Mouse (Mus musculus) heart, postnatal 36 days (tissue): ENCODE measurements at regions not wholly inside any gene's neighbourhood (a gene's known extent, or its start where the extent isn't known, plus 50 kb on each side); places are given as distances from the start of the nearest gene placed in this dataset.

Experiments
- DNase-seq, 2 experiments: peaks; one replicate each; pipeline ENCODE4 v3.0.0; 2021 to 2022
- intact Hi-C: fragments of 180-260 bp; cut with DNase I; formaldehyde crosslinking; loops from one replicate; pipeline ENCODE4 v1.15.1; 2025

DNA sequence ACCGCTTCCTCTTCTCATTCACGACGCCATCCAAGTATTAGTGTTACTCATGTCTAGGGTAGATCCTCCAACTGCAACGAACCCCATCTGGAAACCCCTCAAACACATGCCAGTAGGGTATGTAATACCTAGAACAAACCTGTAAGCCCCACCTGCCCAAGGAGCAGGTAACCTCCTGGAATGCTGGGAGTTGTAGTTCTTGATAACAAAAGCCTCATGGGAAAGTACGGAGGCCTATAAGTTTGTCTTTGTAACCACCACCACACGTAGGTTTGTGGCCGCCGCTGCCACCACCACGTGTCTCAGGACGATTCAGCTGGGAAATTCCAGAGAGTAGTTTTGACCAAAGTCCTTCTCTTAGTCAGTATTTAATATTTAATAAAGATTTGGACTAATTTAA, 107.4 kb upstream of the Unc5b start:
- no peak for DNase-seq
- intact Hi-C loops: no loop called here

DNA sequence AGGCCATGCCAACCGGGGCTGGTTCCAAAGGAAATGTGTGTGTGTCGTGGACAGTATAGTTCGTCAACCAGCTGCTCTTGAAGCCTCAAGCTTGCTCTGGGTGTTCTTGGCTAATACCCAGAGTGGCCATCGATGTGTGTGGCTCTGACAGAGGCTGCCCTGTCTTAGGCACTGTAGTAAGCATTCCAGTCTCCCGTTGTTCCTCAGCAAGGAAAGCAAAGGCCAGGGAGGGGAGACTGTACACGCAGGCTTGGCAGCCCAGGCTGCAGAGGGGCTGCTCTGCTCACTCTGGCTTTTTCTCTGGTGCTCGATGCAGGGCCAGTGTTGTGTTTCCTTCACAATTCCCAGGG, 106.1 kb upstream of the Unc5b start:
- intact Hi-C loops: no loop called here

DNA sequence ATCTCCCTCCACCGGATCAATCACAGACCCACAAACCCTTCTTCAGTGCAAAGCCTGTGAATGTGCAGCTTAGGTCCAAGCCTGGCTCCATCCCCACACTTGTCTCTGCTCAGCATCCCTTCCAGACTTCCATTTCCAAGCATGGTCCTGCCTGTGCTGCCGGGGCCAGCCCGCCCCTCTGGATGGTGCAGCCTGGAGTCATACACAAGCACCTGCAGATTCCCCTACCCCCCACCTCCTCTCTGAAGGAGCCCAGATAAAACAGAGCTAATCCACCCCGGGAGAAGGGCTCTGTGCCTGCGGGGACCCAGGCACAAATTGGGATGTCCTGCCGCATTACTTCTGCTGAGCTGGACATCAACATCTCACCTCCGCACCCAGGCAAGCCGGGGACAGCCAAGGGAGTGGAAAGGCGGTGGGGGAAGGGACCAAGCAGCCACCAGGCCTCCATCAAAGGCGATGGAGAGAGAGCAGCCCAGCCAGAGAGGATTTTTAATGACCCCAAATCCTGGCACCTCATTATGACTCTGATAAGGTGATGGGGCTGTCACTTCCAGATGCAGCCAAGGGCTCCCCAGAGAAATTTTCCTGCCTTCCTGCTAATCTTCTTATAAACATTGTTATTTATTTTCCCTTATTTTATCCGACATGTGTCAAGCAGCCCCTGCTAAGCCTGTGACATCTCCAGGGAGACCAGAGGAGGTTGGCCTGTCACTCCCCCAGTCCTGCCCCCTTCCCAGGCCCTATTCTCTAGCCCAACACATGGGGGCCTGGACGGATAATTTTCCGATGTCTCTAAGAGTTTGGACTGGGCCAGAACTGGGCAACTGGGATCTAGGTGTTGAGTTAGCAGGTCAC, 105.5 kb upstream of the Unc5b start:
- intact Hi-C loops: no loop called here

More for the DNA sequence above, 106.1 kb upstream of the Unc5b start:
- no peak for DNase-seq

DNA sequence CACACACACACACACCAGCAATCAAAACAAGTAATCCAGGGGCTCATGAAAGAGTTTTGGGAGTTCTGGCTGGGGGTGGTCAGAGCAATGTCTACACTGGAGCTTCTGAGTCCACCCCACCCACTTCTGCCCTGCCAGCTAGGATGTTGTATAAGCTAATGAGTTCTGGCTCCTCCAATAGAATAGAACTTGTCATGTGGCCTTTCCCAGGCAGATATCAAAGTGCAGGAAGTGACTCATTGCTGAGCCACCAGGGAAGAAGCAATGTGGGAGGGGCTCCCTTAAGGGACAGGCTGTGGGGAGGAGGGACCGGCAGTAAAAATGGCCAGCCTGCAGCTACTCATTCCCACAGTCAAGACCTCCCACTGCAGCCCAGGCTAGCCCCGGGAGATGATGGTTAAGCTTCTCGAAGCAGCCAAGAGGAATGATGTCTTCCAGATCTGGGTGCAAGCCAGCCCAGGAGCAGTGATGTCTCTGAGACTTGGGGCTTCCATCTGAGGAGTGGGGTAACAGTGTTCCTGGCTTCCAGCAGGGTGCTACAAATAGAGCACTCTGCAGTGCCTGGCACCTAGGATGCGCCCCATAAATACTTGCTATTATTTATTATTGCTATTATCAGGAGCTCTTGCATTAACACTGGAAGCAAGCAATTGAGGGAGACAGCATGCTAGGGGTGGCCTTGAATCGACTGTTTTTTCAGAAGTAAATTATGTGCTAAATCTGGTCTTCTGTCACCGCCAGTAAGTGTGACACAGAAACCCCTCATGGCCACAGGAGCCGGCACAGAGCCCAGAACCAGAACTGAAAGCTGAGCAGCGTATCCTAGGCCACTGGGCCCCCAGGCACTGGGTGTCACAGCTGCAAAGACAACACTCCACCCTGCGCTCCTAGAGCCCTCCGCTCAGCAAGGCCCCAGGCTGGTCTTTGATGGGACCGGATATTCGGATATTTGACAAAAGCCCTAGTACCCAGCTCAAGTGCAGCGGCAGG, 103.2 kb upstream of the Unc5b start:
- DNase-seq: peak; percentile 28 to 44
- intact Hi-C loops: no loop called here

More for the DNA sequence above, 105.5 kb upstream of the Unc5b start:
- DNase-seq: no peak

DNA sequence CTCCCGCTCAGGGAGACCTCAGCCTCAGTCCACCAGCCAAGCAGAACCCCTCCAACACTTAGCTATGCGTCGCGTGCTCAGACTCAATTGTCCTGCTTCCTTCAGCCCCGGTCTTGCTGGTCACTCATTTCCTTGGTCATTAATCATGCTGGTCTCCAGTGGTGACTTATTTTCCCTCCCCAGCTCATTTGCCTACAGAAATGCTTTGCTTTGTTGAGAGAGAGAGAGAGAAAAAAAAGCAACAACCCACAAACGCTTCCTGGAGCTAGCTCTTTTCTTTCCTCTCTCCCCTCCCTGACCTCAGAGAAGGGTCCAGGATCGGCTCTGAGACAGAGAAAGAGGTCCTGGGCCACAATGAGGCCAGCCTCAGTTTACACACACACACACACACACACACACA, 102.5 kb upstream of the Unc5b start:
- DNase-seq: no peak
- intact Hi-C loops: no loop called here

DNA sequence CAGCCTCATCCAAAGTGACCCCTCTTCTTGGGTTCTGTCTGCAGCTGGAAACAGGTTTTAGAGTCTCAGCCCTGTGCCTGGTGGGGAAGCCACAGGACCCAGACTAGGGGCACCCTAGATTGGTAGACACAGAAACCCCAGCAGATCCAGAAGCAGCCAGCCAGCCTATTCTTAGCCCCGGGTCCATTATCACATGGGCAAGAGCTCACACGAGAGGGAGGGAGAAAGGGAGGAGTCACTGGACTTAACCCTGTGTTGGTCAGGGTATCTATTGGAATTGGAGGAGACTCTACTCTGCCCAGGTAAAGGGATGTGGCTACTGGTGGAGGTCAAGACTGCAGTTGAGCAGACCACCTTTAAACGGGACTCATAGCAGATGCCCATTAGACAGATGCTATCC, 101.5 kb upstream of the Unc5b start:
- intact Hi-C loops: no loop called here
- no peak for DNase-seq

DNA sequence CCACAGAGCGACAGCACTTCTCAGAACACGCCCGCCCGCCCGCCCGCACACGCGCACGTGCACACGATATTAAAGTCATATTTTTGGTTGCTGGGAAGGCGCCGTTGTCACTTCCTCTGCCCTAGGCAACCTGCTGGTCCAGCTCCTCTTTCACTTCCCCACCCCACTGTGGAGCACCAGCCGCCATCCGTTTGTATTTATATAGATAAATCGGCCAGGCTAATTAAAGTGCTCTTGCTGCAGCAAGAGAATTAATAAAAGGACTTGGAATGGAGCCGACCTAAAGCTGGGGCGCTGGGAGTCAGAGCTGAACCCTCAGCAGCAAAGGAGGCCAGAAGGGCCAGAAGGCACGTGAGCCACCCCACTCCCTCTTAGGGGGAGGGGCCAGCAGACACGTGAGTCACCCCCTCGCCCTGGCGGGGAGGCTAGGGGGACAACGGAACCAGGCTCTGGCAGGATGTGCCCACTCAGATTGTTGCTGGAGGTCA, 100.6 kb upstream of the Unc5b start:
- peak in 1 of 2 experiments; percentile 17 for DNase-seq
- intact Hi-C loops: no loop called here

DNA sequence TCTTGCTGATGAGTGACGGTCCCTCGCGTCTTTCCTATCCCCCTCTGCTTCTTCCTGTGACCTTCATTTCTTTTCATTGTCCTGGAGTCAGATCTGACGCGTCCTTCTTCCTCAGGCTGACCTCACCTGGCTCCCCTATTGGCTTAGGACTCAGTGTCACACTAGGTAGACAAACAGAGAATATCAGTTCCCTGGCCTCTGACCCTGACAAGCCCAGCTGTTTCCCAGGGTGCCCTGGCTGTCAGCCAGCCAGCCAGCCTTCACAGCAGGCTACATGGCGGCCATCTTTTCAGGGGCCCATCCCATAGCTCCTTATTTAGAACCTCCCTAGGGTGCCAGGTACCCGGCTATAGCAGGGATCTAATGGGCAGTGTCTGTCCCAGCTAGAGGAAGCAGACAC, 97.3 kb upstream of the Unc5b start:
- DNase-seq: no peak
- intact Hi-C loops: no loop called here

DNA sequence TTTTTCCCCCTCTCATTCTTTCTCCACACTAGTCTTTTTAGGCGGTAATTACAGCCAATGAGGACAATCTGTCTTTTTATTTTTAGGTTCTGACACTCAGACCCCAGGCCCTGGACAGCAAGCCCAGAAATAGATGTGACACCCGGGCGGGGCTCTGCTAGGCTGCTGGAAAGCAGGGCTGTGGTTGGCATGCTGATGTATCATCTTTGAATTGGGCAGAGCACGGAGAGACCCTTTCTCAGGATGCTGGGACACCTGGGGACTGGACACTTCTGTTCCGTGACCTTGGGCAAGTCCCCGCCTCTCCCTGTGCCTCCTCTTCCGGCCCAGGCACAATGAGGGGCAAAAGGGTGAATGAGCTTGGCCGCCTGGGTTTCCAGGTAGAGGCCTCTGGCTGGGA, 96.8 kb upstream of the Unc5b start:
- intact Hi-C loops: no loop called here
- no peak for DNase-seq

DNA sequence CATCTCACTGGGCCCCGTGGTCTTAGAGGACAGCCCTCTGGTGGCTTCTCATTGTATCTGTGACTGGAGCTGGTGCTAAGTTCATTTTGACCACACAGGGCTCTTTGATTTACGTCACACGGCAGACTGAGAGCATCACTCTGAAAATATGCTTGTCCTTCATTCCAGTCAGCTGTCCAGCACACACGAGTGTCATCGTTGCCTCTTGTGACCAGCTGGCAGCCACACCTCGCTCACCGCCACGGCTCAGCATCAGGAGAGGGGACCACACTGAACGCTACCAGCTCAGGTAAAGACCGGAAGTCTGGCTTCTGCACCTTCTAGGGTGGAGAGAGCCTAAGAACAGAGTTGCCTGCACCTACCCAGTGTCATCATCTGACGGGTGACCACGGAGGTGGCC, 95.3 kb upstream of the Unc5b start:
- intact Hi-C loops: no loop called here
- DNase-seq: no peak

DNA sequence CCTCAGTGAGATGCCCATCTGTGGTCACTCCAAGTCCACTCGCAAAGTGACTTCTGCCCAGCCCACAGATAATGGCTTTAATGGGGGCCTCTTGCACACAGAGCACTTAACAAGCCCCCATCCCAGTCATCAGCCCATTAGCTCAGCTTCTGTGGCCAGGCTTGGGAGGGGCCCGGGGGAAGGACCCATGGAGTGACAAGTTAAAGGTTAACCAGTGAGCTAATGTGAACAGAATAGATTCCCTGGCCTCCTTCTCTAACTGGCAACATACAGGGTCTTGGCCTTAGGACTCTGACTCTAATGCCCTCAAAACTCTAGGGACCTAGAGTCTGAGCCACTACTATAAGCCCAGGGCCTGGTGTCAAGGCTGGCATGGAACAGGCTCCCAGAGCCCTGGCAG, 94.3 kb upstream of the Unc5b start:
- no peak for DNase-seq
- intact Hi-C loops: no loop called here

DNA sequence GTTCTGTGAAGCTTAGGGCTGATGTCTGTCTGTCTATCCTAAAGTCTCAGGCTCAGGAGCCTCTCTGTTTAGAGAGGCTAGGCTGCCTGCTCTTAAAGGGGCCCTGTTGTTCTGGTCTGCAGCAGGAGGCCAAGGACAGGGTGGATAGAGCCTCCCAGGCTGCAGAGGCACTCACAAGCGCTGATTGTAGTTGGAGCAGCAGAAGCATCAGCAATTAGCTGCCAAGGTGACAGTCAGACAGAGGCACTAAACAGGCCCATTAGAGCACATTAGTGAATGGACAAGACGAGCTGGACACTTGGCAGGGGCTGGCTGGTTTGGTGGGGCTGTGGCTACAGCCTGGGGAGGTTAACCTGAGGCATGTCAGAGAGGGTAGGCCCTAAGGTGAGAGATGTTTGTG, 93.8 kb upstream of the Unc5b start:
- DNase-seq: no peak
- intact Hi-C loops: no loop called here

DNA sequence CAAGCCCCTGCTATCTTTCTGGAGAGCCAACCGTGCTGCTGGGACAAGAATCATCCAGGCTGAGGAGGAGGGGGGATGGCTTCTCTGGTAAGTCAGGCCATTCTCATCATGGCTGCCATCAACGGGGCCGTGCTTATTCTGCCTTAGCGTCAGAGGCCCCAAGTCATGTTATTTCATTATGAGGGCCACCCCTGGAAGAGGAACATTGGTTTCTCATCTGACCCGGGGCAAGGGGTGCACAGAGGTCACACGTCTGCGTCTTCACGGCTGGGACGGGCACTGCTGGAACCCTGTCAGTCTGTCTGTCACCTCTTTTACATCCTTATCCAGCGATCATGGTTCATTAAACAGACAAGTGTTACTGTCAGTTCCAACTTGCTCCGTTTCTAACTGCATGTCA, 92.4 kb upstream of the Unc5b start:
- DNase-seq: no peak
- intact Hi-C loops: no loop called here

DNA sequence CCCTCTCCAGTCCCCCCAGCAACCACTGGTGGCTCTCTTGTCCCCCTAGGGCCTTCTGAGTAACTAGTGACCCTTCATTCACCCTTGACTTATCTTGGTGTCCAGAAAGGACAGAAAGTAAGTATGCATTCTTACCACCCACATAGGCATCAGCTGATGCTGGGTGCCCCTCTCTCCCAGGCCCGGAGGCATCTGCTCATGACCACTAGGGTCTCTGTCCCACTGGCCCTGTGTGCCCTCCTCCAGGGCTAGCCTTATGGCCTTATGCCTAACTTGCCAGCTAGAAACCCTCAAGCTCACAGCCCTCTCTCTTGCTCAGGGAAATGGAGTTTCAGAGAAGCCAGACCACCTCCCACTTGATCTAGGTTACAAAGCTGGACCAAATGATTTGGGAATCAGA, 89.2 kb upstream of the Unc5b start:
- DNase-seq: no peak
- intact Hi-C loops: no loop called here

DNA sequence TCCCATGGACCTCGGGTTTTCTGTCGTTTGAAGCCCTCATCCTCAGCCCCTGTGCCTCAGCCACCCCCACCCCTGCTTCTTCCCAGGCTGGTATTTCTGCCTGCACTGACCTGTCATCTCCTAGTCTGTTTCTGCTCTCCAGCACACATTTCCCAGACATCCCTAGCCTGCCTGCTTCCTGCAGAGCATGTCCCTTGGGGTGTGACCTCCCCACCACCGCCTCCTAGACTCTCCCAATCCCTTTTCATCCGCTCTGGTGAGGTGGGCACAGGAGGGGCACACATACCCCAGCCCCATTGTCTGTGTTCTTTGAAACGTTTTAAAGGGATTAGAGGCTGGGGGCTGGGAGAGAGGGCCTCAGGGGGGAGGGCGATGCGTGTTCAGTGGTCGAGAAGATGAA, 86.6 kb upstream of the Unc5b start:
- DNase-seq: no peak

DNA sequence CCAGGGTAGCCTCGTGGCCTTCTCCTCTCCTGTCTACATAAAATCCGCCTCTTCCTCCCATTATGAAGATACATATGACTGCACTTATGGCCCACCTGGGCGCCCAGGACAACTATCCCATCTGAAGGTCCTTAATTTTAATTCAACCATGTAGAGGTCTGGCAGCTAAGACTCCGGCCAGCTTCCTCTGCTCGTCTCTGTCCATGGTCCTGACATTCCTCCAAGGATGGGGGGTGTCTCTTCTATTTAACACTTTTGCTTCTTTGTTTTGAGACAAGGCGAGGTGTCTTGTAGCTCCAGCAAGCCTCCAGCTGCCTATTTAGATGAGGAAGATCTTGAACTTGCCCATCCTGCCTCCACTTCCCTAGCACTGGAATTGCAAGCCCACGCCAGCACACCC, 83.0 kb upstream of the Unc5b start:
- DNase-seq: no peak
- intact Hi-C loops: loop anchor here (5.0 kb wide), 1 partner anchor 77 kb away; no protein-coding TSS in a partner anchor

More for the DNA sequence above, 86.6 kb upstream of the Unc5b start:
- intact Hi-C loops: no loop called here

DNA sequence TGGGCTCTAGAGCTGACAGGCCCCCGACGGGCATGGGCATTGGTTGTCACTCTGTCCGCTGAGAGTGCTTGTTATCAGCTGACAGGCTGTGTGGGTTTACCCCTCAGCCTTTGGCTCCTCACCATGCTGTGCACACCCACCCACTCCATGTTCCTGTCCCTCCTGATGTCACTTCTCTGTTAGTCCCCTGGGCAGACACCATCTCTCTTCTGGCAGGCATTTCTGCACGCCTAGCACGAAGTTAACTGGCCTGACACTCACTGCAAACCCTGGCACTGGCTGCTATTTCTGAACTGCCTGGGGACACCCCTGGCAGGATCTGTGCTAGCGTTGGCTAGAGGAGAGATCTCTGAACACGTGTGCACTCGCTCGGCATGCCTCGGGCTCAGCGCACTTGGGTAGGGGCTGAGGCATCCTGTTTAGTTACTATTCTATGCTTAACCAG, 82.1 kb upstream of the Unc5b start:
- peak in 1 of 2 experiments; percentile 27 for DNase-seq
- intact Hi-C loops: loop anchor here (5.0 kb wide), 1 partner anchor 76 kb away; no protein-coding TSS in a partner anchor

DNA sequence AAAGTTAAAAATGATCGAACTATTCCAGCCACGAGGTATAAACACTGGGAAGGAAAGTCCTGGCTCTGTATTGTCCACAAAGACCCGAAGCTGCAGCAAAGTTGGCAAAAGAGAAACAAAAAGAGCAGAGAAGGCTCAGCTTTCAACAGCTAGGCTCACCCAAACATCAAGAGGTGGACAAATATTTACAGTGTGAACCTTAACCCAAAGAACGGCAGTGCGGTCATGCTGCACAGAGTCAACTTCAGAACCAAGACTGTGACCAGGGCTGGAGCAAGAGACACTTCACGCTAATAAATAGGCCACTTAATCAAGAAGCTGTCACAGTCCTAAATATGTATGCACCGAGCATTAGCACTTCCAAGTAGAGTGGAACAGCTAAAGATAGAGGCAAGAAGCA, 73.0 kb upstream of the Unc5b start:
- intact Hi-C loops: no loop called here

DNA sequence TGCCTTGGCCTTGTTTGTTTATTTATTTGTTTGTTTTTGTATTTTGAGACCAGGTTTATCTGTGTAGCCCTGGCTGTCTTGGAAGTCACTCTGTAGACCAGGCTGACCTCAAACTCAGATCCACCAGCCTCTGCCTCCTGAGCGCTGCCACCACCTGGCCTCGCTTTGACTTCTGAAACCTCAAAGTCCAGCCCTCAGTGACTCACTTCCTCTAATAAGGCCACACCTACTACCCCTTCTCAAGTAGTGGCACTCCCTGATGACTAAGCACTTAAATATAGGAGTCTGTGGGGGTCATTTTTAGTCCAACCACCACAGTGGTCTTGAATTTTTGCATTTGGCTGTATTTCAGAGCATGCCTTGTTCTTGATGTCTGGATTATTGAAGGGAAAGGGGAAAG, 69.6 kb upstream of the Unc5b start:
- DNase-seq: no peak
- intact Hi-C loops: no loop called here

More for the DNA sequence above, 73.0 kb upstream of the Unc5b start:
- no peak for DNase-seq

DNA sequence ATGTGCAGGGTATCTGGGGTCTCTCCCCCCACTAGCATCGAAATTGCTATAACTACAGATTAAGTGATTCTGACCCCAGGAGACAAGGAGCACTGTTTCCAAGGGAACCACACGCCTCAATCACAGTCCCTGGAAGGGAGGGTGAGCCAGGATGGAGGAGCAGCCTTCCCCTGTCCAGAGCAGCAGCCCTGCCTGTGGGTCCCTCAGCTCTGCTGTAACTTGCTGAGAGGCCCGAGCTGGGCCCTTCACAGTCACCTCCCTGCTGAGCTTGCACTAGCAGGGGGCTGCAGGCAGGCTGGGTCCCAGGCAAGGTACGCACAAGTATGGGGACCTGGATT, 62.4 kb upstream of the Unc5b start:
- intact Hi-C loops: no loop called here
- DNase-seq: no peak

DNA sequence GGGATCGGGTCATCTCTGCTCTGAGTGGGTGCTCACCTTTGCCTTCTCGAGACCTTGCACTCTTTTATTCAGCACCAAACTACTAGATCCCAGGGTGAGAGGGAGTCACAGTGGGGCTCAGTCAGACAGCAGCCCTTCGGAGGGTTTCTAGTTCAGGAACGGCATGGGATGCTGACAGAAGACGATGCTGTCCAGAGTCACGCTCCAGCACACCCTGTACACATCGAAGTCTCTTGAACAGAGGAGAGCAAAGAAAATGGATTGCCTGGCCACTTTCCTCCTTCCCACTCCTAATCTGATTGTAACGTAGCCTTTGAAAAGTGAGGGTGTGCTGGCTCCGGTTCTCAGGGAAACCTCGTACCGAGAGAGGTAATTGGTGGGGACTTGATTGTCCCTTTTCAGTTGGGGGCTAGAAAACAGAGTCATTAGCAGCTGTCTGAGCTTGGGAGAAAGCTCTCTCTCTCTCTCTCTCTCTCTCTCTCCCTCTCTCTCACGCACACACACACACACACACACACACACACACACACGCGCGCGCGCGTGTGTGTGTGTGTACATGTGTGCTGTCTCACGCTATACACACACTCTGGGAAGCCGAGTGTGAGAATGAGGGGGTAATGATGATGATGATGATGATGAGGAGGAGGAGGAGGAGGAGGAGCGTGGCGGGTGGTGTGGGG, 61.9 kb upstream of the Unc5b start:
- no peak for DNase-seq
- intact Hi-C loops: no loop called here
